Mouse (Mus musculus) macrophage (primary cell): ENCODE results near the gene Ptrh2. TPM values are rescaled to one million over a fixed set of nuclear protein-coding genes. Genes with fewer than 3 reads are reported as not detected.
A peak's percentile ranks its signal among the peaks of the same experiment; 100 is the strongest.

Source experiments
- H3K27ac ChIP-seq: fragments of 350-480 bp; formaldehyde crosslinking; 2 replicates; pipeline ENCODE4 v1.9.0; 2021
- H3K36me3 ChIP-seq: fragments of 350-480 bp; formaldehyde crosslinking; 2 replicates; pipeline ENCODE4 v1.9.0; 2021; ENCODE audit errors: inconsistent target
- H3K4me3 ChIP-seq: fragments of 350-480 bp; formaldehyde crosslinking; 2 replicates; pipeline ENCODE4 v1.9.0; 2021; ENCODE audit errors: inconsistent target
- H3K79me2 ChIP-seq: fragments of 350-480 bp; formaldehyde crosslinking; 2 replicates; pipeline ENCODE4 v1.9.0; 2021; ENCODE audit errors: inconsistent target
- WGBS: methylation state at CpG from one replicate; pipeline ENCODE4 v1.1.7; 2026; ENCODE audit warnings: inconsistent platforms; ENCODE audit not compliant: missing documents; 5-methylcytosine and 5-hydroxymethylcytosine counted together
- polyA plus RNA-seq: library from polyadenylated mRNA; stranded (reverse); fragments of 250-400 nt; gene quantifications from 3 replicates; pipeline ENCODE4 v1.2.4, GENCODE M21; 2018; ENCODE audit warnings: inconsistent platforms

Ptrh2 gene
- polyA plus RNA-seq, 1 experiment from 2014 or later: 4.8 TPM

- Histone ChIP-seq H3K79me2 (no peaks in the 10 kb centered on the region), H3K4me3 (no peak overlapping the region), H3K27ac (no peak overlapping the region), H3K36me3 (0 out of 2 replicates have a peak, but pooled peaks cover 14% of the 10 kb centered on the region)
- WGBS: 80% methylated on average over 4 of the region's 4 CpGs
Measured at GRCm38 (mm10) chr11:86656849-86657567, 26.8 kb upstream of the Ptrh2 start.

- no peak overlapping the region for H3K27ac ChIP-seq
- H3K4me3 ChIP-seq: no peak overlapping the region
- no peaks in the 10 kb centered on the region for H3K79me2 ChIP-seq
- 0 out of 2 replicates have a peak, but pooled peaks cover 14% of the 10 kb centered on the region for H3K36me3 ChIP-seq
Measured at GRCm38 (mm10) chr11:86657863-86658262, 25.9 kb upstream of the Ptrh2 start.

- 91% methylated on average over 8 of the region's 8 CpGs for WGBS
- no peak overlapping the region for H3K27ac ChIP-seq
- H3K36me3 ChIP-seq: peaks cover 29% of the 10 kb centered on the region
- H3K4me3 ChIP-seq: no peak overlapping the region
- H3K79me2 ChIP-seq: peaks cover 27% of the 10 kb centered on the region
Measured at GRCm38 (mm10) chr11:86662986-86663895, 20.5 kb upstream of the Ptrh2 start.

GRCm38 (mm10) chr11:86663977-86664376 lies 19.8 kb upstream of the Ptrh2 start:
- Histone ChIP-seq H3K36me3 (peaks cover 27% of the 10 kb centered on the region), H3K79me2 (peaks cover 34% of the 10 kb centered on the region), H3K27ac (no peak overlapping the region), H3K4me3 (no peak overlapping the region)

- WGBS: 93% methylated on average over 3 of the region's 3 CpGs
- H3K27ac ChIP-seq: no peak overlapping the region
- H3K79me2 ChIP-seq: peaks cover 39% of the 10 kb centered on the region
- H3K36me3 ChIP-seq: peaks cover 24% of the 10 kb centered on the region
- H3K4me3 ChIP-seq: no peak overlapping the region
Measured at GRCm38 (mm10) chr11:86664406-86664805, 19.4 kb upstream of the Ptrh2 start.

GRCm38 (mm10) chr11:86667553-86667952 lies 16.2 kb upstream of the Ptrh2 start:
- H3K27ac ChIP-seq: no peak overlapping the region
- H3K79me2 ChIP-seq: peaks cover 61% of the 10 kb centered on the region
- H3K4me3 ChIP-seq: no peak overlapping the region
- 95% methylated on average over 2 of the region's 2 CpGs for WGBS
- peaks cover 16% of the 10 kb centered on the region for H3K36me3 ChIP-seq

- Histone ChIP-seq H3K4me3 (no peak overlapping the region), H3K79me2 (peaks cover 64% of the 10 kb centered on the region), H3K27ac (no peak overlapping the region), H3K36me3 (peaks cover 15% of the 10 kb centered on the region)
- 100% methylated on average over 3 of the region's 3 CpGs for WGBS
Measured at GRCm38 (mm10) chr11:86668169-86668568, 15.6 kb upstream of the Ptrh2 start.

- H3K4me3 ChIP-seq: peak overlapping the region; percentile 5; the same call in 1 of the 2 replicates
- H3K79me2 ChIP-seq: peaks cover 88% of the 10 kb centered on the region
- no peaks in the 10 kb centered on the region for H3K36me3 ChIP-seq
- H3K27ac ChIP-seq: peak overlapping the region; percentile 82
- 62% methylated on average over 3 of the region's 3 CpGs for WGBS
Measured at GRCm38 (mm10) chr11:86671041-86671675, 12.6 kb upstream of the Ptrh2 start.

- Histone ChIP-seq H3K36me3 (no peaks in the 10 kb centered on the region), H3K4me3 (no peak overlapping the region), H3K79me2 (peaks cover 88% of the 10 kb centered on the region), H3K27ac (0 out of 2 replicates have a peak overlapping the region, but pooled peaks have one; percentile 16)
- WGBS: 63% methylated on average over 3 of the region's 3 CpGs
Measured at GRCm38 (mm10) chr11:86672772-86673171, 11.0 kb upstream of the Ptrh2 start.

- Histone ChIP-seq H3K4me3 (no peak overlapping the region), H3K36me3 (no peaks in the 10 kb centered on the region), H3K79me2 (peaks cover 84% of the 10 kb centered on the region), H3K27ac (no peak overlapping the region)
- 94% methylated on average over 4 of the region's 4 CpGs for WGBS
Measured at GRCm38 (mm10) chr11:86675520-86675919, 8.3 kb upstream of the Ptrh2 start.

- no peak overlapping the region for H3K27ac ChIP-seq
- no peak overlapping the region for H3K4me3 ChIP-seq
- no peaks in the 10 kb centered on the region for H3K36me3 ChIP-seq
- WGBS: 87% methylated on average over 5 of the region's 5 CpGs
- peaks cover 92% of the 10 kb centered on the region for H3K79me2 ChIP-seq
Measured at GRCm38 (mm10) chr11:86678957-86679356, 4.8 kb upstream of the Ptrh2 start.

- WGBS: 97% methylated on average over 3 of the region's 3 CpGs
- H3K27ac ChIP-seq: no peak overlapping the region
Measured at GRCm38 (mm10) chr11:86680729-86681128, 3.1 kb upstream of the Ptrh2 start.

GRCm38 (mm10) chr11:86681423-86681822 lies 2.4 kb upstream of the Ptrh2 start:
- Histone ChIP-seq H3K27ac (no peak overlapping the region), H3K4me3 (no peak overlapping the region), H3K79me2 (peaks cover 92% of the 10 kb centered on the region), H3K36me3 (no peaks in the 10 kb centered on the region)
- WGBS: 89% methylated on average over 3 of the region's 3 CpGs

More at GRCm38 (mm10) chr11:86680729-86681128, 3.1 kb upstream of the Ptrh2 start:
- Histone ChIP-seq H3K4me3 (no peak overlapping the region), H3K36me3 (no peaks in the 10 kb centered on the region), H3K79me2 (peaks cover 92% of the 10 kb centered on the region)

- WGBS: 52% methylated on average over 6 of the region's 7 CpGs
- peak overlapping the region; percentile 81 for H3K4me3 ChIP-seq
- peaks cover 92% of the 10 kb centered on the region for H3K79me2 ChIP-seq
- H3K36me3 ChIP-seq: no peaks in the 10 kb centered on the region
- H3K27ac ChIP-seq: no peak overlapping the region
Measured at GRCm38 (mm10) chr11:86682861-86683260, 924 bp upstream of the Ptrh2 start.
